Mouse (Mus musculus) forebrain, embryonic 14.5 days (tissue): ENCODE results near the gene Iqschfp. TPM values are rescaled to one million over a fixed set of nuclear protein-coding genes. Genes with fewer than 3 reads are reported as not detected.

Experiments
- ATAC-seq: fragments of 200-750 bp; cut with Nextera tagmentation; 2 replicates; pipeline ENCODE4 v1.8.0; 2017; ENCODE audit warnings: mild to moderate bottlenecking, moderate library complexity
- DNase-seq: peaks from one replicate; pipeline ENCODE4 v3.0.0-alpha.2; 2015; ENCODE audit warnings: low spot score
- H3K27ac ChIP-seq: fragments of 300-500 bp; sonication (generic); 2 replicates; pipeline ENCODE4 v1.5.1; 2014; ENCODE audit warnings: low read depth, mild to moderate bottlenecking, control low read depth, low read length, moderate library complexity
- H3K27me3 ChIP-seq: fragments of 300-500 bp; sonication (generic); replicated peaks from 2 replicates; pipeline ENCODE4 v1.6.1; 2014; ENCODE audit warnings: low read length, control low read depth, mixed read lengths; ENCODE audit not compliant: control insufficient read depth, insufficient read depth
- H3K36me3 ChIP-seq: fragments of 300-500 bp; sonication (generic); 2 replicates; pipeline ENCODE4 v1.6.1; 2014; ENCODE audit warnings: low read length, control low read depth; ENCODE audit not compliant: control insufficient read depth, insufficient read depth
- H3K4me1 ChIP-seq: fragments of 300-500 bp; sonication (generic); 2 replicates; pipeline ENCODE4 v1.6.1; 2014; ENCODE audit warnings: antibody characterized with exemption, low read length, control low read depth; ENCODE audit not compliant: control insufficient read depth, insufficient read depth
- H3K4me2 ChIP-seq: fragments of 300-500 bp; sonication (generic); 2 replicates; pipeline ENCODE4 v1.6.1; 2014; ENCODE audit warnings: mild to moderate bottlenecking, control low read depth, low read length
- H3K4me3 ChIP-seq: fragments of 300-500 bp; sonication (generic); 2 replicates; pipeline ENCODE4 v1.5.1; 2014; ENCODE audit warnings: low read depth, low read length, control low read depth
- H3K9ac ChIP-seq: fragments of 300-500 bp; sonication (generic); 2 replicates; pipeline ENCODE4 v1.6.1; 2014; ENCODE audit warnings: mild to moderate bottlenecking, low read length, control low read depth, moderate library complexity
- H3K9me3 ChIP-seq: fragments of 300-500 bp; sonication (generic); replicated peaks from 2 replicates; pipeline ENCODE4 v1.6.1; 2016; ENCODE audit warnings: low read length, control low read depth, mixed read lengths; ENCODE audit not compliant: control insufficient read depth
- WGBS: fragments of 180-500 bp; shearing (Covaris S2); extraction: QIAGEN DNeasy Blood & Tissue Kit; methylation state at CpG from one replicate; pipeline ENCODE4 v1.1.7; 2014; 5-methylcytosine and 5-hydroxymethylcytosine counted together
- polyA plus RNA-seq: library from polyadenylated mRNA; unstranded; fragments of >200 nt; fragmentation: Nextera tagmentation; extraction: Ambion mirVana; gene quantifications from 2 replicates; pipeline ENCODE4 v1.2.1, GENCODE M21; 2014

Gene Iqschfp
- polyA plus RNA-seq, 1 experiment from 2014 or later: 2.8 TPM

DNA sequence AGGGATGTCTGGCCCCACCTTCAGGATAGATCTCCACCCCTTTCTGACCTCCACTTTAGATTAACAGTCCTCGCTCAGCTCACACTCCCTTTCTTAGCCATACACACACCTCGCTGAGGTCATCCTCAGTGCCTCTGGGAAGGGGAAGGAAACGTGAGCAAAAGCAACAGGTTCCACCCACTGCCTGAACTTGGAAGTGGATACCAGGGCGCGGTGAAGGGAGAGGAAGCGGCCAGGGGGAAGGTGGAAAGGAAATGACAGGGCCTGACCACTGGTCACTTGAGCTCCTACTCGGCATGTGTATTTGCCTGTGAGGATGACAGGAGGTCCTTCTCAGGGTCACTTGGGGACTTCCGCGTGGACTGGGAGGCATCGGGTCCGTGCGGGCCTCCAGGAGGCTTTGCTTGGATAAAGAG, 601.1 kb downstream of the Iqschfp start:
- H3K9ac ChIP-seq: peak overlapping the region; percentile 69
- peak overlapping the region; percentile 63 for H3K4me3 ChIP-seq
- no peaks in the 10 kb centered on the region for H3K27me3 ChIP-seq
- 3% methylated on average over 12 of the region's 12 CpGs for WGBS
- peak overlapping the region; percentile 99 for H3K4me2 ChIP-seq
- H3K4me1 ChIP-seq: peaks cover 9% of the 10 kb centered on the region; the same call in 1 of the 2 replicates
- peak; percentile 34 for DNase-seq
- no peaks in the 10 kb centered on the region for H3K9me3 ChIP-seq
- H3K36me3 ChIP-seq: no peaks in the 10 kb centered on the region
- no peak for ATAC-seq
- H3K27ac ChIP-seq: peak overlapping the region; percentile 50; the same call in 1 of the 2 replicates

DNA sequence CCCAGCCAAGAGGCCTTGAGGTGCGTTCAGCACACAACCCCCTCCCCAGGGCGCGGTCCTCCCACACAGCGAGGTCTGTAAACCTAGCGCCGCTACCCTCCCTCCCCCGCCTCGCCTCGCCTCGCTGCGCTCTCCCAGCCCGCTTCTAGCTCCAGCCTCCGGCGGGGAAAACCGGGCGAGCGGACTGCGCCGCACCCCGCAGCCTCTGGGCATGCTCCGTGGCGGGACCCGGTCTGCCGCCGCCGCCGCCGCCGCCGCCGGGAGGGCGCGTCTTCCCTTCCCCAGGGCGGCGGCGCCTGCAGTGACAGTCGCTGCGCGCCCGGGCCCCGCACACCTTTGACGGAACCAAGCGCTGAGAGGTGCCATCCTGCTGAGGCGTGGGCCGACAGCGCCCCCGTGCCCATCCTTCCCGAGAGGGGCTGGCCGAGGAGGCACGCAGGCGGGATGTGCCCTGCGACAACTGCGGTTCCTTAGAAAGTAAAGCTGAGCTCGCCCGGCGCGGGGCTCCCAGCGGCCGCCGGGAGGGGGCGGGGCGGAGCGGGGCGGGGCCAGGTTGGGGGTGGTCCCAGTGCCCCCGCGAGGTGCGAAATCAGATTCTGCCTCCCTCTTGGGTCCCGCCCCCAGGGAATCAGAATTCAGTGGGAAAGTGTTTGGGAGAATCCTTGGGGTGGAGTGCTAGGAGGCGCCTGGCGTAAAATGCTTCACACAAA, 601.7 kb downstream of the Iqschfp start:
- Histone ChIP-seq H3K4me3 (peak overlapping the region; percentile 63), H3K4me2 (peak overlapping the region; percentile 99), H3K36me3 (no peaks in the 10 kb centered on the region), H3K4me1 (peaks cover 9% of the 10 kb centered on the region; the same call in 1 of the 2 replicates), H3K27me3 (no peaks in the 10 kb centered on the region), H3K27ac (peak overlapping the region; percentile 50), H3K9me3 (no peaks in the 10 kb centered on the region), H3K9ac (peak overlapping the region; percentile 69)
- peak; percentile 90 for ATAC-seq
- peak; percentile 86 for DNase-seq
- WGBS: under 1% methylated on average over 67 of the region's 70 CpGs

DNA sequence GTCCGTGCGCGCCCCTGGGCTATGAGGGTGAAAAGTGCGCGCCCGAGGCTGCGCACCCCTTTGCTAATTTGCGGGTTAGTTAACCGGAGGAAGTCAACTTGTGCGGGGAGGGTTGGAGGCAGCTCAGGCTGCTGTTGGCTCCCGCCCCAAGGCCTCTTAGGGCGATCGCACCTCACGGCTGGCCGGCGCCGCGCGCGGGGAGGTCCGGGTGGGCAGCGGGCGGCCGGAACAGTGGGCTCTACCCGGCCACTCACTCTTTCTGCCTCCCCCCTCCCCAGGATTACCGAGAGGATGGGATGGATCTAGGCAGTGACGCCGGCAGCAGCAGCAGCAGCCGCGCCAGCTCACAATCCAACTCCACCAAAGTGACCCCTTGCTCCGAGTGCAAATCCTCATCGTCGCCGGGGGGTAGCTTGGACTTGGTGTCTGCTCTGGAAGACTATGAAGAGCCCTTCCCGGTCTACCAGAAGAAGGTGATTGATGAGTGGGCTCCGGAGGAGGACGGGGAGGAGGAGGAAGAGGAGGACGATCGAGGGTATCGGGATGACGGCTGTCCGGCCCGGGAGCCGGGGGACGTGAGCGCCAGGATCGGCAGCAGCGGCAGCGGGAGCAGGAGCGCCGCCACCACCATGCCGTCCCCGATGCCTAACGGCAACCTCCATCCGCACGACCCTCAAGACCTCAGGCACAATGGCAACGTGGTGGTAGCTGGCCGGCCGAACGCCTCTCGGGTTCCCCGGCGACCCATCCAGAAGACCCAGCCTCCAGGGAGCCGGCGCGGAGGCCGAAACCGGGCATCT, 602.5 kb downstream of the Iqschfp start:
- Histone ChIP-seq H3K27ac (peak overlapping the region; percentile 58), H3K4me1 (peaks cover 9% of the 10 kb centered on the region; the same call in 1 of the 2 replicates), H3K9me3 (no peaks in the 10 kb centered on the region), H3K4me3 (peak overlapping the region; percentile 63), H3K36me3 (no peaks in the 10 kb centered on the region), H3K27me3 (no peaks in the 10 kb centered on the region), H3K4me2 (peak overlapping the region; percentile 99), H3K9ac (peak overlapping the region; percentile 69)
- WGBS: under 1% methylated on average over 68 of the region's 68 CpGs
- peak; percentile 43 for DNase-seq
- peak; percentile 49 for ATAC-seq

DNA sequence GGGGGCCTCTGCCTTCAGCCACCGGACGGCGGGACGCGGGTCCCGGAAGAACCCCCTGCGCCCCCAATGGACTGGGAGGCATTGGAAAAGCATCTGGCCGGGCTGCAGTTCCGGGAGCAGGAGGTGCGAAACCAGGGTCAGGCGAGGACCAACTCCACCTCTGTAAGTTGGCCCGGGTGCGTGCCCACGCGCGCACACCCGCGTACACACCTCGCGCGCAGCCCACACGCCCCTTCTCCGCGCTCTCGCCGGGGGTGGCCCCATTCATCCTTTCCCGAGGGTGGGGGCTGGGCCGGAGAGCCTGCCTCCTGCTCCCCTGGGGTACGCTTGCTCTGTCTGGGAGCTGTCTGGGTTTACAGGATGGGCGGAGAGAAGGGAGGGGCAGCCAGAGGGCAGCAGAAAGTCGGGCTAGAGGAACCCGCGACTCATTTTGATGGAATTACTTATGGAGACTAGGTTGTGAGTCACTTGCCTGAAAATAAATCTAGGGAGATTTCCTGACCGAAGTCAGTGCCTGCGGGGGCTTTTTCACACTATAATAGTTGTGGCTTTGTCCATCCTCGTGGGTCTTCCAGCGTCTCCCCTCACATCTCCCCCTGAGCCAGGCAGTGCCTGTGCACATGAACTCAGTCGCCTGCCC, 603.2 kb downstream of the Iqschfp start:
- ATAC-seq (peak; percentile 38), DNase-seq (peak; percentile 46)
- H3K27ac ChIP-seq: peak overlapping the region; percentile 39; the same call in 1 of the 2 replicates
- H3K27me3 ChIP-seq: no peaks in the 10 kb centered on the region
- H3K4me2 ChIP-seq: peak overlapping the region; percentile 99
- H3K4me3 ChIP-seq: peak overlapping the region; percentile 63
- H3K4me1 ChIP-seq: peaks cover 9% of the 10 kb centered on the region; the same call in 1 of the 2 replicates
- H3K9me3 ChIP-seq: no peaks in the 10 kb centered on the region
- H3K36me3 ChIP-seq: no peaks in the 10 kb centered on the region
- WGBS: under 1% methylated on average over 35 of the region's 38 CpGs
- peak overlapping the region; percentile 69 for H3K9ac ChIP-seq

DNA sequence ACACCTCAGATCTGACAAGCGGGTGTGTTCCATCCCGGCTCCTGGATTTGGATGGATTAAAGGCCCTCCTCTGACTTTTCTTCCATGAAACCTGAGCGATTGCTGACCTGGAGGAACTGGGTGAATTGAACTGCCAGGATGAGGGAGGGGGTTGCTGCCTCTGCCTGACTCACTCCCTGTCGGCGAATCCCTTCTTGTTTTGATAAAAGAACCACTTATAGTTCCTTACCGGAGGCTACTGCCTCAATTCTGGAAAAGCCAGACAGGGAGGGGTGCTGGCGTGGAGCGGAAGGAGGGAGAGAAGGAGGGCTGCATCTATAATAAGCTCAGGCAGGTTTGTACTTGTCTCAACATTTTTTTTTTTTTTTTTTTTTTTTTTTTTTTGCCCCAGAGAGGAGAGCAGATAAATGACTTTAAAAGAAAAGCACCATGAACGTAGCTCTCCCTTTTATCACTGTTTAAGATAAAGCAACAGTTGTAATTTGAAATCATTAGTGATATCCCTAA, 603.8 kb downstream of the Iqschfp start:
- no peak overlapping the region; the same call in 1 of the 2 replicates for H3K27ac ChIP-seq
- ATAC-seq (no peak), DNase-seq (peak; percentile 42)
- peak overlapping the region; percentile 99 for H3K4me2 ChIP-seq
- no peaks in the 10 kb centered on the region for H3K9me3 ChIP-seq
- peak overlapping the region; percentile 69 for H3K9ac ChIP-seq
- peak overlapping the region; percentile 63 for H3K4me3 ChIP-seq
- H3K4me1 ChIP-seq: peaks cover 9% of the 10 kb centered on the region; the same call in 1 of the 2 replicates
- H3K27me3 ChIP-seq: no peaks in the 10 kb centered on the region
- WGBS: 1% methylated on average over 9 of the region's 9 CpGs
- no peaks in the 10 kb centered on the region for H3K36me3 ChIP-seq

DNA sequence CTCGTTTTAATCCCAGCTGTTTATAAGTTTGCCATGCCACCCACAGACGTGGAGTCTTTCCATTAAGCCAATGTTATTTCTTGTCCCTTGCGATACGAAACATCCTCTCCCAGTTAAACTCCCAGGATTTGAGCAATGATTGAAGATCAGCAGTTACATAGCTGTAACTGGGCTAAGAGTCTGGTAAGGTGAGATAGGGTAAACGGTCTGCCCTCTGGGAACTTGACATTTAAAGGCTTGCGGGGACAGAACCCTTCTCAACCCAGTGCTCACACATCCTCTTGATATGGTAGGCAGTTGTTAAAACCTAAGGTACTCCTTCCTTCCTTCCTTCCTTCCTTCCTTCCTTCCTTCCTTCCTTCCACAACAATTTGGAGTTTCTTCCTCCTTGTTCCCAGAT, 604.5 kb downstream of the Iqschfp start:
- ATAC-seq (no peak), DNase-seq (no peak)
- Histone ChIP-seq H3K36me3 (no peaks in the 10 kb centered on the region), H3K4me3 (0 out of 2 replicates have a peak overlapping the region, but pooled peaks have one; percentile 63), H3K9me3 (no peaks in the 10 kb centered on the region), H3K9ac (no peak overlapping the region), H3K4me1 (peaks cover 9% of the 10 kb centered on the region; the same call in 1 of the 2 replicates), H3K27me3 (no peaks in the 10 kb centered on the region), H3K4me2 (peak overlapping the region; percentile 99), H3K27ac (no peak overlapping the region)
- 62% methylated on average over 6 of the region's 6 CpGs for WGBS

DNA sequence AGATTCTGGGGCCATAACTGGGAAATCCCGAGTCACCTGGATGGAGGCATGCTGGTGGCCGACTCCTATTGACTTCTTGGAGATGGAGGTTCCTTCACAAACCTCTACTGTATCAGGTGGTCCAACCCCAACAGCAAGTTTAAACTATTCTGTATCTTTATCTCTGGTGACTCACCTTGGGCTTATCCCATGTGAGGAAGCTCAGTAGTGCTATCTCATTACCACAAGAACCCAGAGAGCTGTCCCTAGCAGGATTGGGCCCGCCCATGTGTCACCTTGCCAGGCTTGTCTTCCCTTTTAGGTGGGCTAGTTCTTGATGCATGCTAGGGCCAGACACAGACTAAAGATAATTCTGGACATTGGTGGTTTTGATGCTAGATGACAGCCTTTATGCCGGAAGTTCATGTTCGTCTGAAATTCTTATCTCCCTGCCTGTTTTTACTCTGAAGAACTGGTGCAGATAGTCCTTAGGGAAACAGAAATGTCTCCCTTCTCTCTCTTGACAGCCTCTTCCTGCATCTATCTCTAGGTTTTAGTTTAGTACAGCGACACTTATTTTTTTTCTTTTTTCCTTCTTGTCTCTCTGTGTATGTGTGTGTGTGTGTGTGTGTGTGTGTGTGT, 607.6 kb downstream of the Iqschfp start:
- Histone ChIP-seq H3K4me3 (no peak overlapping the region), H3K27me3 (no peaks in the 10 kb centered on the region), H3K9ac (no peak overlapping the region), H3K4me2 (no peak overlapping the region), H3K36me3 (no peaks in the 10 kb centered on the region), H3K27ac (no peak overlapping the region), H3K4me1 (peaks cover 6% of the 10 kb centered on the region; the same call in 1 of the 2 replicates), H3K9me3 (no peaks in the 10 kb centered on the region)
- WGBS: 92% methylated on average over 6 of the region's 6 CpGs
- DNase-seq (no peak), ATAC-seq (no peak)

DNA sequence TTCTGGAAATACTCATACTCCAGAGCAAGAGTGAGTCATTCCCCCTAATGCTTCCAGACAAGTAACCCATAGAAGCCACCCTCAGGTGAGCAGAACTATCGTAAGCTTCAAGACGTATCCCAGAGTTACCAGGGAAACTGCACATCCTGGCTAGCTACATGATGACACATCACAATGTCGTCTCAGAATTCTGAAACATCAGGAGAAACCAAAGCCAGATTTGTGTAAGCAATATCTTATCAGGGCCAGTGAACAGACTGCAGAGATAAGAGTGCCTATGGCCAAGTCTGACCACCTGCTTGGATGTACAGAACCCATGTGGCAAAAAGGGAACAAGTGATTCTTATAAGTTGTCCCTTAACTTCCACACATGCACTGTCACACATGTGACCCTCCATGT, 612.8 kb downstream of the Iqschfp start:
- no peak overlapping the region for H3K4me2 ChIP-seq
- no peaks in the 10 kb centered on the region for H3K4me1 ChIP-seq
- ATAC-seq (no peak), DNase-seq (no peak)
- 87% methylated on average over 3 of the region's 3 CpGs for WGBS
- H3K36me3 ChIP-seq: no peaks in the 10 kb centered on the region
- no peak overlapping the region for H3K4me3 ChIP-seq
- H3K27ac ChIP-seq: no peak overlapping the region
- H3K9ac ChIP-seq: no peak overlapping the region
- H3K9me3 ChIP-seq: no peaks in the 10 kb centered on the region
- no peaks in the 10 kb centered on the region for H3K27me3 ChIP-seq
